Comparison of ENCODE assay signal across 10 mouse cellular contexts in genomic region chr1:90234620-90235054, GRCm38 (mm10). TPM values are rescaled to one million over a fixed set of nuclear protein-coding genes. Genes with fewer than 3 reads are reported as not detected.
DNase-seq lines count a peak whose midpoint lies in the region; ATAC-seq and TF ChIP-seq lines count a peak whose summit lies in the region.
"Had no signal": no experiment of that assay in that cellular context is flagged by ENCODE, and none has a peak within 500 bp of the region (broad histone marks: within the 10 kb centered on the region; RNA-seq: fewer than 3 reads in every experiment).

No protein-coding gene starts in this region.

- peak; percentile 73 for DNase-seq in gastrocnemius, adult 2 months
- no peak for DNase-seq in gastrocnemius, postnatal 14 days
- peak; percentile 59 for DNase-seq in 416B (ENCODE audit: low read depth)
- DNase-seq in embryonic facial prominence, embryonic 14.5 days (ENCODE audit: low spot score) = peak; percentile 83
- DNase-seq in spleen, adult 12 weeks (ENCODE audit: low spot score) = no peak
- DNase-seq in forebrain, postnatal 0 days = no peak
- no peak for DNase-seq in left cerebral cortex, postnatal 25 days (ENCODE audit: low spot score in 2 of 2)
- DNase-seq: retina, postnatal 1 day had no signal

- H3K27me3 ChIP-seq in embryonic facial prominence, embryonic 14.5 days (replicated peaks; ENCODE audit: control insufficient read depth, insufficient read depth, low read length) = no peaks in the 10 kb centered on the region
- H3K27me3 ChIP-seq in limb, embryonic 13.5 days = no peaks in the 10 kb centered on the region
- no peaks in the 10 kb centered on the region for H3K27me3 ChIP-seq in forebrain, postnatal 0 days (ENCODE audit: insufficient read depth, low read length)

- no peak overlapping the region for H3K9ac ChIP-seq in embryonic facial prominence, embryonic 14.5 days (ENCODE audit: low read depth, low read length)
- no peak overlapping the region for H3K9ac ChIP-seq in limb, embryonic 13.5 days
- no peak overlapping the region for H3K9ac ChIP-seq in forebrain, postnatal 0 days
- H3K9ac ChIP-seq: liver, embryonic 15.5 days had no signal

- no peak overlapping the region for H3K4me3 ChIP-seq in gastrocnemius, adult 2 months
- no peak overlapping the region for H3K4me3 ChIP-seq in embryonic facial prominence, embryonic 14.5 days (ENCODE audit: low read depth, low read length)
- no peak overlapping the region for H3K4me3 ChIP-seq in limb, embryonic 13.5 days
- H3K4me3 ChIP-seq in forebrain, postnatal 0 days (ENCODE audit: low read depth, low read length) = no peak overlapping the region
- H3K4me3 ChIP-seq: liver, embryonic 15.5 days had no signal

- intact Hi-C loops in gastrocnemius, adult 2 months (cut with DNase I) = no loop called here
- intact Hi-C loops in gastrocnemius, postnatal 14 days (cut with DNase I; ENCODE audit: low total_unique reads) = no loop called here
- intact Hi-C loops in left cerebral cortex, postnatal 25 days (cut with DNase I) = no loop called here

- peak; percentile 34; the same call in 1 of the 2 replicates for ATAC-seq in embryonic facial prominence, embryonic 14.5 days (ENCODE audit: low read depth)
- peak; percentile 45; the same call in 1 of the 2 replicates for ATAC-seq in limb, embryonic 13.5 days (ENCODE audit: low FRiP score, low read depth)
- no peak for ATAC-seq in forebrain, postnatal 0 days

- WGBS in embryonic facial prominence, embryonic 14.5 days = 31% methylated on average over 11 of the region's 11 CpGs
- WGBS in limb, embryonic 13.5 days = 25% methylated on average over 11 of the region's 11 CpGs
- 82% methylated on average over 11 of the region's 11 CpGs for WGBS in forebrain, postnatal 0 days

- no peaks in the 10 kb centered on the region for H3K9me3 ChIP-seq in embryonic facial prominence, embryonic 14.5 days (ENCODE audit: control insufficient read depth, low read length)
- H3K9me3 ChIP-seq in limb, embryonic 13.5 days = no peaks in the 10 kb centered on the region
- H3K9me3 ChIP-seq in forebrain, postnatal 0 days (ENCODE audit: low read length) = no peaks in the 10 kb centered on the region
- H3K9me3 ChIP-seq: liver, embryonic 15.5 days had no signal

- peak overlapping the region; percentile 74 for H3K27ac ChIP-seq in gastrocnemius, adult 2 months
- no peak overlapping the region; the same call in 1 of the 2 replicates for H3K27ac ChIP-seq in embryonic facial prominence, embryonic 14.5 days (replicated peaks; ENCODE audit: low read depth, low read length)
- H3K27ac ChIP-seq in limb, embryonic 13.5 days = peak overlapping the region; percentile 73; the same call in 1 of the 2 replicates
- no peak overlapping the region for H3K27ac ChIP-seq in forebrain, postnatal 0 days (ENCODE audit: low read depth, low read length)
- H3K27ac ChIP-seq: liver, embryonic 15.5 days had no signal

- H3K36me3 ChIP-seq in embryonic facial prominence, embryonic 14.5 days (ENCODE audit: control insufficient read depth, insufficient read depth, low read length) = no peaks in the 10 kb centered on the region
- no peaks in the 10 kb centered on the region for H3K36me3 ChIP-seq in limb, embryonic 13.5 days
- H3K36me3 ChIP-seq in forebrain, postnatal 0 days (ENCODE audit: insufficient read depth) = no peaks in the 10 kb centered on the region
- H3K36me3 ChIP-seq: liver, embryonic 15.5 days had no signal

- peaks cover 58% of the 10 kb centered on the region for H3K4me1 ChIP-seq in embryonic facial prominence, embryonic 14.5 days (ENCODE audit: control insufficient read depth, insufficient read depth, low read length)
- H3K4me1 ChIP-seq in limb, embryonic 13.5 days = peaks cover 54% of the 10 kb centered on the region
- no peaks in the 10 kb centered on the region for H3K4me1 ChIP-seq in forebrain, postnatal 0 days (ENCODE audit: insufficient read depth)

- TF ChIP-seq CTCF in gastrocnemius, adult 2 months (IDR thresholded peaks at IDR 0.05) = no peak
- TF ChIP-seq CTCF in forebrain, postnatal 0 days (IDR thresholded peaks at IDR 0.05; ENCODE audit: low read depth) = no peak

- H3K4me2 ChIP-seq in embryonic facial prominence, embryonic 14.5 days (ENCODE audit: low read depth, low read length) = no peak overlapping the region
- H3K4me2 ChIP-seq in limb, embryonic 13.5 days (replicated peaks) = no peak overlapping the region
- no peak overlapping the region for H3K4me2 ChIP-seq in forebrain, postnatal 0 days (ENCODE audit: low read depth)
- H3K4me2 ChIP-seq: liver, embryonic 15.5 days had no signal

RNA-seq across cellular contexts. Expression of gene Ackr3, which starts 30.9 kb away (rescaled TPM):
- 10 to 100 TPM; 10.7 to 17.2 TPM for total RNA-seq in gastrocnemius, adult 2 months (2021)
- 10 to 100 TPM; 14.1 to 16.2 TPM for total RNA-seq in gastrocnemius, postnatal 14 days (2021)
- 27.0 and 32.2 TPM in 2 replicates for polyA plus RNA-seq in embryonic facial prominence, embryonic 14.5 days (2014; fragmentation: Nextera tagmentation; extraction: Ambion mirVana)
- polyA plus RNA-seq in limb, embryonic 13.5 days (2015; fragmentation: Nextera tagmentation; extraction: Ambion mirVana) = 40.5 and 41.7 TPM in 2 replicates
- total RNA-seq in forebrain, postnatal 0 days (2014; rRNA removed) = 7.3 and 10.0 TPM in 2 replicates
- polyA plus RNA-seq in forebrain, postnatal 0 days (2015; fragmentation: Nextera tagmentation; extraction: Ambion mirVana) = 10.2 and 11.9 TPM in 2 replicates
- total RNA-seq in left cerebral cortex, postnatal 25 days (2021) = 1 to 10 TPM; 7.2 to 8.6 TPM

Comparison
In these comparisons a context has a peak if more than half of its experiments do, and no peak if none do; other contexts are left out.
1. DNase-seq: peak in gastrocnemius, adult 2 months (single experiment), 416B (single experiment) and embryonic facial prominence, embryonic 14.5 days (single experiment); none in gastrocnemius, postnatal 14 days (single experiment), spleen, adult 12 weeks (single experiment), forebrain, postnatal 0 days (single experiment) and left cerebral cortex, postnatal 25 days (0 of 2).
2. H3K27ac ChIP-seq: peak in gastrocnemius, adult 2 months (single experiment) and limb, embryonic 13.5 days (single experiment); none in embryonic facial prominence, embryonic 14.5 days (single experiment) and forebrain, postnatal 0 days (single experiment).